Comparison of ENCODE assay signal across 9 mouse cellular contexts in genomic region chr1:164905047-164905446, GRCm38 (mm10). TPM values are rescaled to one million over a fixed set of nuclear protein-coding genes. Genes with fewer than 3 reads are reported as not detected.
A peak's percentile ranks its signal among the peaks of the same experiment; 100 is the strongest.
DNase-seq lines count a peak whose midpoint lies in the region; ATAC-seq lines count a peak whose summit lies in the region.
"Had no signal": no experiment of that assay in that cellular context is flagged by ENCODE, and none has a peak within 500 bp of the region (broad histone marks: within the 10 kb centered on the region; RNA-seq: fewer than 3 reads in every experiment).

No protein-coding gene starts in this region.

- H3K36me3 ChIP-seq in forebrain, embryonic 11.5 days (ENCODE audit: control insufficient read depth, insufficient read depth, low read length), result no peaks in the 10 kb centered on the region
- no peaks in the 10 kb centered on the region for H3K36me3 ChIP-seq in midbrain, embryonic 16.5 days (ENCODE audit: control insufficient read depth, insufficient read depth, low read length)
- H3K36me3 ChIP-seq: heart, embryonic 13.5 days had no signal

- no peak overlapping the region for H3K27ac ChIP-seq in forebrain, embryonic 11.5 days (ENCODE audit: low read depth, low read length)
- H3K27ac ChIP-seq in midbrain, embryonic 16.5 days (ENCODE audit: low read length), result no peak overlapping the region
- H3K27ac ChIP-seq: heart, embryonic 13.5 days had no signal

- peak; percentile 30 to 66 for DNase-seq in adrenal gland, adult (ENCODE audit: inconsistent age in 2 of 2, low spot score in 1 of 2)
- DNase-seq in adrenal gland, adult 18-20 months (ENCODE audit: low spot score in 2 of 2), result no peak
- DNase-seq in adrenal gland, postnatal 36 days, result peak; percentile 45 to 70
- DNase-seq in forebrain, embryonic 11.5 days (ENCODE audit: low spot score), result peak; percentile 72
- DNase-seq in layer of hippocampus, adult 18-20 months (ENCODE audit: low spot score in 2 of 2), result peak; percentile 37 to 48
- DNase-seq in spleen, postnatal 36 days (ENCODE audit: low spot score in 2 of 2), result peak; percentile 60 to 65

- WGBS in forebrain, embryonic 11.5 days, result 53% methylated on average over 4 of the region's 4 CpGs
- WGBS in midbrain, embryonic 16.5 days, result 59% methylated on average over 4 of the region's 4 CpGs

- H3K27me3 ChIP-seq in forebrain, embryonic 11.5 days (ENCODE audit: control insufficient read depth, insufficient read depth, low read length), result no peaks in the 10 kb centered on the region
- H3K27me3 ChIP-seq in midbrain, embryonic 16.5 days (ENCODE audit: control insufficient read depth, insufficient read depth, low read depth, low read length), result no peaks in the 10 kb centered on the region
- H3K27me3 ChIP-seq: heart, embryonic 13.5 days had no signal

- H3K4me3 ChIP-seq in forebrain, embryonic 11.5 days (ENCODE audit: low read depth, low read length), result no peak overlapping the region
- H3K4me3 ChIP-seq in midbrain, embryonic 16.5 days (ENCODE audit: low read depth, low read length), result no peak overlapping the region
- H3K4me3 ChIP-seq: heart, embryonic 13.5 days had no signal

- ATAC-seq in forebrain, embryonic 11.5 days (replicated peaks; ENCODE audit: low FRiP score), result peak; percentile 80
- ATAC-seq in hematopoietic stem cell, adult 5-6 weeks (replicated peaks in 1 of 2; ENCODE audit: insufficient read depth in 1 of 2, low FRiP score in 2 of 2, low TSS enrichment in 1 of 2, low read depth in 1 of 2, poor library complexity in 2 of 2, severe bottlenecking in 2 of 2), result peak; percentile 82 to 85; a peak in 3 of 4 replicates
- ATAC-seq in midbrain, embryonic 16.5 days, result peak; percentile 72; the same call in 1 of the 2 replicates

- no peak overlapping the region for H3K4me2 ChIP-seq in forebrain, embryonic 11.5 days (ENCODE audit: low read depth, low read length, severe bottlenecking)
- no peak overlapping the region for H3K4me2 ChIP-seq in midbrain, embryonic 16.5 days (ENCODE audit: low read length)
- H3K4me2 ChIP-seq: heart, embryonic 13.5 days had no signal

- no peak overlapping the region for H3K9ac ChIP-seq in forebrain, embryonic 11.5 days (ENCODE audit: low read length)
- no peak overlapping the region for H3K9ac ChIP-seq in midbrain, embryonic 16.5 days (ENCODE audit: low read depth, low read length)
- H3K9ac ChIP-seq: heart, embryonic 13.5 days had no signal

- no peaks in the 10 kb centered on the region for H3K4me1 ChIP-seq in forebrain, embryonic 11.5 days (replicated peaks; ENCODE audit: control insufficient read depth, insufficient read depth, low read length)
- no peaks in the 10 kb centered on the region for H3K4me1 ChIP-seq in midbrain, embryonic 16.5 days (ENCODE audit: control insufficient read depth, insufficient read depth, low read length)

- no peaks in the 10 kb centered on the region for H3K9me3 ChIP-seq in forebrain, embryonic 11.5 days (ENCODE audit: control insufficient read depth, low read length)
- no peaks in the 10 kb centered on the region for H3K9me3 ChIP-seq in midbrain, embryonic 16.5 days (replicated peaks; ENCODE audit: control insufficient read depth, low read length, poor library complexity, severe bottlenecking)
- H3K9me3 ChIP-seq: heart, embryonic 13.5 days had no signal

RNA-seq across cellular contexts. Expression of gene Xcl1, which starts 30.3 kb away (rescaled TPM):
- not detected for total RNA-seq in adrenal gland, adult 18-20 months (2021)
- under 1 TPM in 1 of 2 experiments, not detected in 1; 0.99 TPM for total RNA-seq in adrenal gland, postnatal 36 days (2021)
- not detected in 2 replicates for polyA plus RNA-seq in forebrain, embryonic 11.5 days (2014; fragmentation: Nextera tagmentation; extraction: Ambion mirVana)
- 9.3 and 10.4 TPM in 2 replicates for total RNA-seq in hematopoietic stem cell, adult 5-6 weeks (2017)
- not detected for total RNA-seq in layer of hippocampus, adult 18-20 months (2021)
- not detected in 2 replicates for polyA plus RNA-seq in midbrain, embryonic 16.5 days (2015; fragmentation: Nextera tagmentation; extraction: Ambion mirVana)
- polyA plus RNA-seq: heart, embryonic 13.5 days had no signal

Comparison
In these comparisons a context has a peak if more than half of its experiments do, and no peak if none do; other contexts are left out.
1. DNase-seq: peak in adrenal gland, adult (2 of 2), adrenal gland, postnatal 36 days (2 of 2), forebrain, embryonic 11.5 days (single experiment), layer of hippocampus, adult 18-20 months (2 of 2) and spleen, postnatal 36 days (2 of 2); none in adrenal gland, adult 18-20 months (0 of 2).
2. Peak in every context shown above with its lines, with median percentiles within 50 percentile points of each other: ATAC-seq.